Mouse (Mus musculus) heart, adult 2 months (tissue): ENCODE results near the gene Tex26.

Experiments
- CTCF ChIP-seq: fragments of 200-600 bp; IDR thresholded peaks from 2 replicates; pipeline ENCODE4 v1.8.1; 2022; ENCODE audit warnings: antibody characterized with exemption, mild to moderate bottlenecking, moderate library complexity
- EP300 ChIP-seq: fragments of 200-500 bp; IDR thresholded peaks from 2 replicates; pipeline ENCODE4 v1.6.1; 2011; ENCODE audit warnings: low read depth, low read length, control low read depth; ENCODE audit not compliant: insufficient read depth
- POLR2A ChIP-seq: fragments of 200-500 bp; IDR thresholded peaks from 2 replicates; pipeline ENCODE4 v1.6.1; 2011; ENCODE audit warnings: mild to moderate bottlenecking, low read depth, low read length, control low read depth; ENCODE audit not compliant: insufficient read depth

DNA sequence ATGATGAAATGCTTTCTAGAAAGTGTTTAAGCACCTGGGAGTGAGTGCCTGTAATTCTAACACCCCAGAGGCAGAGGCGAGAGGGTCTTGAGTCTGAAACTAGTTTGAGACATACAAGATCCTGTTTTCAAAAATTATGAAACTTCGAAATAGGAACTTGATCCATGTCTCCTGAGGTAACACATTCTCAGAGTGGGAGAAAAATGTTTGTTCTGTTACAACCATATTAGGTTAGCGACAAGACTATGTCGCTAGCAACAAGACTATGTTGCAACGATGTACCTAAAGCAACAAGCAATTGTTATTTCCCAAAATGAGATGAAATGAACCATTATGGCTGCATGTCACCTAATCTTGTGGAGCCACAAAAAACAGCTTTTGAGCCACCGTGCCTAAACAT, 46.0 kb downstream of the Tex26 start:
- TF ChIP-seq POLR2A (no peak), CTCF (no peak), EP300 (no peak)
